Mouse (Mus musculus) activated CD4-positive, CD25-positive, alpha-beta regulatory T cell, adult 4 months (primary cell): ENCODE measurements around the gene Traf3. TPM values are rescaled to one million over a fixed set of nuclear protein-coding genes. Genes with fewer than 3 reads are reported as not detected.

Source experiments
- ATAC-seq: one replicate; pipeline ENCODE4 v1.8.0; 2017
- polyA plus RNA-seq, 2 experiments: library from polyadenylated mRNA; unstranded; fragments of 100-300 nt; shearing (Covaris generic); gene quantifications; one replicate each; pipeline ENCODE4 v1.2.1; 2017

Traf3 gene
- polyA plus RNA-seq, result 10 to 100 TPM; 14.4 to 15.5 TPM

DNA sequence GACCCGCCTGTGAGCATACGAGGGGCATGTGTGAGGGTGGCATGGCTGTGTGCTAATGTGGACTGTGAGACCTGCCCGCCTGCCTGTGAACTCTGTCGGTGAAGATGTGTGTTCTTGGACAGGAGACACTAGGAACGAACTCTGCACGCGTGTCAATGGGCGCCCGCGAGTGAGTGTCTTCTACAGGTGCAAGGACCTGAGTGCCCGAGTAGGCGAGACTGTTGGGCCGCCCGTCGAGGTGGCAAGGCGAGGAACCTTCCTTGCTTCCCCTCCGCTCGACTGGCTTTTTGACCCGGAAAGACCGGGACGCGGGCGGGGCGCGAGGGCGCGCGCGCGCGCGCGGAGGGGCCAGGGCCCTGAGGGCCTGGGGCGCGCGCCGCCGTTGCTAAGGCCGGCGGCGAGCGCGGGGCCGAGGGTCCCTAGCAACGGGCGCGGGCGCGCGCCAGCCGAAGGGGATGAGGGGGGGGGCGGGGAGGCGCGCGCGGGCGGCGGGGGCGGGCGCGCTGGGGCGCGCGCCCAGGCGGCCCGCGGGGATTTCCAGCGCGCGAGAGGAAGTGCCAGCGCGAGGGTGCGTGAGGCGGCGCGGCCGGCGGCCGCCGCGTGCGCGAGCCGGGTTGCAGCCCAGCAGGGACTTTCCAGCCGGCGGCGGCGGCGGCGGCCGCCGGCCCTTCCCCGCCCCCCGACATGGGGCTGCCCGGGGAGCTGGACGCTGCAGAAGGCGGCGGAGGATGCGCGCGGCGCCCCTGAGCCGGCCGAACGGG, at the start of gene Traf3:
Gene Traf3 (plus strand): TSS at position 540 of the 761 bp plus-strand sequence.
- peak; percentile 42 for ATAC-seq

DNA sequence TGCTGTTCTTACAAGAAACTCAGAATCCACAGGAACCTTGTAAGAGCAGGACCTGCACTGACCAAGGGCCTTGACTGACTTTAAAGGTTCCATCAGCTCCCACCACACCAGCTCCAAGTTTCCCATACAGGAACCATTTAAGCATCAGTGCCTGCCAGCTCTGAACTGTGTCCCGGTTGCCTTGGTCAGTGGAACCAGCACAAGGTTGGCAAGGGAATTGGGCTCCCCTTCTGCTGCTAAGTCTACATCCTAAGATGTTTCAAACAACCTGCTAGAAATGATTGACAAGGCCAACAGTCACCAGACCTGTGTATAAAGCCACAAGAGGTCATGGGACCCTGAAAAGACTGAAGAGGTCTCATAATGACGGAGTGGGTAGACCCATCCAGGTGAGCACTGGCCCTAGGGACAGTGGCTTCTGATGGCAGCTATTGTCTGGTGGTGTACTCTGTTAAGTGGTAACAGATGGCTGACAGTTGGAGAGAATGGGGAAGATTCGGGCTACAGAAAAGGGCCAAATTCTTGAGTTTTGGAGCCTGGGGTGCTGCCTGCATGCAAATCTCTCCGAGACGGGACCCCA, 46.6 kb upstream of the Traf3 start:
- no peak for ATAC-seq

DNA sequence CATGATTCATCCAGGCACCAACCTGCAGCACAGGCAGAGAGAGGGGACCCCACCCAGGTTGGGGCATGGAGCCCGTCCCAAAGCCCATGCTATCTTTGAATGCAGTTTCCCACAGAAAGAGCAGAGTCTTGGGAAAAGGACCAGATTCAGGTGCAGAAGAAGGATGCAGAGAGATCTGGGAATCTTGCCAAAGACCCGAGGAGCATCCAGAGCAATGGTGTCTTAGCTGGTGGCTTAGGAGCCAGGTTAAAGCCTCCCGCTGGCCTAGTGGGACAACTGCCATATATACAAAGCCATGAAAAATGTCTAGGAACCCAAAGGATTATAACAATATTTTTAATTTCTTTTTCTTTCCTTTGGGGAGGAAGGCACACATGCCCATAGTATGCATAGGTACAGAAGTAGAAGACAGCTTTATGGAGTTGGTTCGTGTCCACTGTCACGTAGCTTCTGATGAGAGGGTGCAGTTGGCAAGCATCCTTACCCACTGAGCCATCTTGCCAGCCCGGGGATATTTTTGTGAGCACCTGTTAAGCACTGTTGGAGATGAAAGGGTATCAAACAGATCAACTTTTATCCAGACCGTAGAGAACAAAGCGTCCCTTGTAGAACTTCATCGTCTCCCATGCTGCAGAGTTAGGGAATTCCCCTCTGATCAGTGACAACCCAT, 45.1 kb upstream of the Traf3 start:
- ATAC-seq, result peak; percentile 23

DNA sequence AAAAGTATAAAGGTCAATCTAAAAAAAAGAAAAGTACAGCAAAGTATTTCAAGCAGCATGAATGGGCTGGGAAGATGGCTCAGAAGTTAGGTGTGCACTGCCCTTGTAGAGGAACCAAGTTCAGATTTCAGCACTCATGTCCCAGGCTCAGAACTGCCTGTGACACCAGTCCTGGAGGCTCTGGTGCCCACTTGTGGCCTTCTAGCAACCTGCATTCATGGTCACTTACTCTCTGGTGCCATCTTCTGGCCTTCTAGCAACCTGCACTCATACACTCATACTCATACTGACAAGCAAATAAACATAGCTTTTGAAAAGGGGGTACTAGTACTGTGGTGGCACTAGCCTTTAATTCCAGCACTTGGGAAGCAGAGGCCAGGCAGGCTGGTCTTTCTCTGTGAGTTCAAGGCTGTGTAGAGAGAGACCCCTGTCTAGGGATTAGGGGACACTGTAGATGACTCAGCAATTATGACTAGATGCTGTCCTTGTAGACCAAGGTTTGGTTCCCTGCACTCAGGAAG, 43.8 kb upstream of the Traf3 start:
- no peak for ATAC-seq

DNA sequence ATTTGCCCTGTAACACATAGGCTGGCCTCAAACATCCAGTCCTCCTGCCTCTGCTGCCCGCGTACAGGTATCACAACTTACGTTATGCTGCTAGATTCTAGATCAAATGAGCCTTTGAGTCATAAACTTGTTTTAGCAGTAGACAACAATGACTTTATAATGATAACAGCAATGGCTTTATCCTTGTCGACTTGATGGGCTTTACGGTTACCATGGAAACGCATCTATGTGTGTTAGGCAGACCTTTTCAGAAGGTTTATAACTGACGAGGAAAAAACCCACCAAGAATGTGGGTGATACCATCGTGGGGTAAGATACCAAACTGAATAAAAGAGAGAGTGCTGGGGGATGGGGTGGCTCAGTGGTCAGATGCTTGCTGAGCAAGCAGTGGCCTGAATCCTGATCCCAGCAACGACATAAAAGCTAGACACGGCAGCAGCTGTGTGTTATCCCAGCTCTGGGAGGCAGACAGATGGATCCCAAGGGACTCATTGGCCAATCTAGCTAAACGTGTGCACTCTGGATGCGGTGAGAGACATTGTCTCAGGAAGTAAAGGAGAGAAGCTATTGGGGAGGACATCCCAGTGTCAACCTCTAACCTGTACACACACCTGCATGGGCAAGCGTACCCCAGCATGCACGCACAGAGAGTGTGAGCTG, 41.4 kb upstream of the Traf3 start:
- ATAC-seq, result no peak

DNA sequence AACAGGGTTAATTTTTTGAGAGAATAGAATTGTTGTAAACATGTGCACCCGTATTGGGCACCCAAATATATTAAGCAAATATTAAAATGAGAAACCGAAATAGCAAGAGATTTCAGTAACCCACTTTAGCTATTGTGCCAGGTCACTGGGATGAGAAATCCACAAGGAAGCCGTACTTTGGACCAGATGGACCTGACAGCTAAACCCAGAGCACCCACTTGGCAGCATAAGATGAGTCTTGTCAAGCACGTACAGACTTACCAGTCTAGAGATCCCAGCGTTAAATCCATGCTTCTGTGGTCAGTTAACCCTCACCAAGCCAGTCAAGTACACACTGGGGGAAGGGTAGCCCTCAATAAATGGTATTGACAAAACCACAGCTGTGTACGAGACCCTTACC, 40.5 kb upstream of the Traf3 start:
- ATAC-seq, result no peak

DNA sequence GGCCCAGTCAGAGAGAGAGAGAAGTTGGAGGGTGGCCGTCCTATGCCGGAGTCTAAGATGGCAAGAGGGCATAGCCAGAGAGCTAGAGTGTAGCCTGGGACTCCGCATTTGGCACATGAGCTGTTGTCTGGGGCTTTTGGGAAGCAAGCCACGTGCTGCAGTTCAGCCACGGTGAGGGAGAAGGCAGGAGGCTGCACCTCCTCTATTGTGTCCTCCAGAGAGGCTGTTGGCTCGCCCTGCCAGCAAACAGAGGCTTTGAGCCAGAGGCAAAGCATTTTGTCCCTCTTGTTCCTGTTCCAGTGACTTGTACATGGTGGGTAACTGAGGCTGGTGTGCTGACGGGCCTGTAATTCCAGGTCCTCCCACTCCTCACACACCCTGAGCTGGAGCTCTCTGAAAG, 32.0 kb upstream of the Traf3 start:
- no peak for ATAC-seq

DNA sequence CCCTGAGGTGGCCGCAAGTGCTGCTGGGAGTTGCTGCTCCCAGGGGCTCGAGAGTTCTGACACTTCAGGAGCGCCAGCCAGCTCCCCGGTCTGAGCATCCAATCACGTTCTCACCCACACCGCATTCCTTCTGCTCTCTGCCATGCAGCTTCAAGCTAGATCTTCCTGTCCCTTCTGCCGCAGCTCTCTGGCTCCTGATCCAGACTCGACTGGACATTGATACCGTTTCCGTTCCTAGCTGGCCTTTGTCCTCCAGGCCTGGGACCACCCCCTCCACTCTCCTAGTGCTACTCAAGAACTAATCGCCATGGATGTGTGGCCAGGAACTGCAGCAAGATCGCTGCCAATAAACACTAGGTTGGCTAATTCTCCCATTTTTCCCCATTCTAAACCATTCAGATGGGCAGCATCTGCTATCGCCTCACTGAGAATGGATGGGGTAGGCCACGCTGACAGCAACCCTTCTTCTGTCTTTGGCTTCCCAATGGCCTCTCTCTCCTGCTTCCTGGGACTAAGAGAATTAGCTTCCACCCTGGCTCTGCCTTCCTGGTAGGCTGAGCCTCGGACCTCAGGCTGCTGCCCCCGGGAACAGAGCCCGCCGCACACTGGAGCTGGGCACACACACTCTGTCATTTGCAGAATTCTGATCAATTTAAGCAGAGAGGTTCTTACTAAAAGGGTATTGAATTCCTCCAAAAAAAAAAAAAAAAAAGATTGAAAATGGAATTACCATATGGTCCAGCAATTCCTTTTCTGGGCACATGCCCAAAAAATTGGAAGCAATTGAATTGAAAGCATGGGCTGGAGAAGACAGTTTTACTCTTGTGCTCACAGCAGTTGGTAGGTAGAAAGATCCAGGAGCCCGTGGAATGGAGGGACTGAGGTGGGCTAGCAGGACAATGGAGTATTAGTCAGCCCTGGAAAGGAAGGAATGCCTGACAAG, 31.1 kb upstream of the Traf3 start:
- ATAC-seq, result no peak

DNA sequence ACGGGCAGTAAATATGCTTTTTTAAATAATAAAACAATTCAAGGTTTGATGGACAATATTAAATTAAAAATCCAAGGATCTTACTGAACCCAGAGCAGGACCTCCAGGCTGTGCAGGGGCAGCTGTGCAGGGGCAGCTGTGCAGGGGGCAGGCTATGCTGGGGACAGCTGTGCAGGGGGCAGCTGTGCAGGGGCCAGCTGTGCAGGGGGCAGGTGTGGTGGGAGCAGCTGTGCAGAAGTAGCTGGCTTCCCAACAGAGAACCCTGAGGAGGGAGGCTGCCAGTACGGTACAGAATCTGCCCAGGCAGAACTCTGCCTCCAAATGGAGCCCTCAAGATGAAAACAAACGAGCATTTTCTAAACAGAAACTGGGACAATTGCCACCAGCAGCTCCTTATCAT, 30.2 kb upstream of the Traf3 start:
- ATAC-seq, result no peak

DNA sequence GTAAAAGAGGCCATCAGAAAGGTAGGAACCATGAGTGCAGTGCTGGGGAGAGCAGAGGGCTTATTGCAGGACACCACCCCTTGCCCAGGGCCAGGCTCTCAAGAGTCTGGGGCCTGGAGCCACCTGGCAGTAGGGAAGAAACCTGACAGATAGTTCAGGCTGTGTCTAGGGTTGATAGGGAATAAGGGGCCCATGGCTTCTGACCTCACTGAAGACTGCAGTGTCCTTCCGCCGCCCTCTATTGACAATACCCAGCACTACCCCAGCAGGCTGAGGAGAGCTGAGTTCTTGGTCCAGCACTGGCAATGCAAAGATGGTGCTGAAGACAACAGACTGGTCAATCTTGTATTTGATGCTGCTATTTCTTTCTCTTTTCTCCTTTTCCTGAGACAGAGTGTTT, 29.1 kb upstream of the Traf3 start:
- ATAC-seq, result no peak

DNA sequence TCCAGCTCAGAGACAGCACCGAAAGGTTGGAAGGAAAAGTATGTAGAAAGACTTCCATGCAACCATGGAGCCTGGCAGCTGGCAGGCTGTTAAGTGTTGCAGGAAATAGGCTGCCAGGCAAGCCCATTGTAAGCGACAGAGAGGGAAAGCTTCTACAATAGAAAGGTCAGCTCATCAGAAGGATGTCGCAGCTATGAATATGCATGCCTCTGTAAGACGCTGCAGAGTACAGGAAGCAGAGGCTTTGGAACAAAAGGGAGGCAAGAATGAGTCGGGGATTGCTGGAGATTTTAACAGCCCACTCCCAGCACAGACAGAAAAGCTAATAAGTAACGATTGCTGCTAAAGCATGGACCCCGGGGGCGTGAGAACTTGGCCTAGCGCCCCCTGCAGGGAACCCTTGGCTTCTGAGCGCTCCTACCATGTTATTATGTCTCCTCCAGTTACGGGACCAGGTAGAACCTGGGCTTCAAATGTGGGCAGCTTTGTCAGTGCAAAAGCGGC, 23.1 kb upstream of the Traf3 start:
- no peak for ATAC-seq

DNA sequence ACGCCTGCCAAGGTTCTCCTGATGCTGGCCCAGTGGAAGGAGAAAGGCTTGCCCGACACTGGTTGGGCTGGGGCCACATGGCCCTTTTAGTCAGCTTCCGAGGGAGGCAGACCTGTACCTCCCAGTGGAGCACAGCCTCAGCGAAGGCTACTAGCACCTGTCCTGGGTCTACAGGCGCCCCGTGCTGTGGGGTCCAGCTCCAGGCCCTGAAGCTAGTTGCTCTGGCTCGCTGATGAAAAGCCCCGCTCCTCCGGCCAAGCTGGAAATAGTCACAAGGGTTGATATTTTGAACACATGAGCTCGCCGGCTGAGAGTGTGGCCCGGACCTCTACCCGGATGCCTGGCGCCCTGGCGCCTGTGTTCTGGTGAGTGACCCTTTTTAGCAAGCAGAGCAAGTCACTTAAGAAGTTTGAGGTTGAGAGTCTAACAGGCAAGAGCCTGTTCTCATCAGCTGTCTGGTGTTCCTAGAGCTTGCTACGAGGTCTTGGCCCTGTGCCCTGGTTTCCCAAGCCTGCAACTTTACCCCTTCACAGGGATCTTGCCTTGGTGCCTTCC, 22.6 kb upstream of the Traf3 start:
- ATAC-seq, result no peak

DNA sequence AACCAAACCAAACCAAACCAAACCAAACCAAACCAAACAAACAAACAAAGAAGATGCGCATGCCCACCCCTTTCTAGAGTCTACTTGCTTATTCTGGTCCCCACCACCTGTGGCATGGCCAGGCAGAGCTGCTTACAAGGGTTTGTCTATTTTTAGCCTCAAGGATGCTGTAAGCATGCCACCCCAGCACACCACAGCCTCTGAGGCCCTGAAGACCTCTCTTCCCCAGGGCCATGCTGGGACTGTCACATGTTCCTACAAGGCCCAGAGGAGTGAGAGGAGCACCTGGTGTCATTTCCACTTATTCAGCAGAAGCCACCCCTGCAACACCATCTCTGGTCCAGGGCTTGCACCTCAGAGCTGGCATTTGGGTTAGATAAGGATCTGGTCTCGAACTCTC, 21.6 kb upstream of the Traf3 start:
- no peak for ATAC-seq

DNA sequence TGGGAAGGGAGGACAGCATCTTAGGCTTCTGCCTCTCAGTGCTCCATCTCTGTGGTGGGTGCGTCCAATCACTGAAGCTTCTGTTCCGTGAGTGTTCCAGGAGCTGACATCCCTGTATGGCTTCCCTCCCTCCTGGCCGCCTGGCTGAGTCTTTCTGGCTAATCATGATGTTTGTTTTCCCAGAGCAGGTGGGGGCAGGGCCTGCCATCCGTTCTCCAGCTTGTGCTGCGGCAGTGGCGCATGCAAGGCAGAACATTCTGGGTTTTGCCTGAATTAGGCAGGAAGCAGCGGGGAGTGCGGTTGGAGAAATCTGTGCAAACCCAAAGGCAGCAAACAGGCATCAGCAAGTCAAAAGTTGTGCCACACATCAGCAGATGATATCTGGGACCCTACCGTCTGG, 20.9 kb upstream of the Traf3 start:
- ATAC-seq, result no peak

DNA sequence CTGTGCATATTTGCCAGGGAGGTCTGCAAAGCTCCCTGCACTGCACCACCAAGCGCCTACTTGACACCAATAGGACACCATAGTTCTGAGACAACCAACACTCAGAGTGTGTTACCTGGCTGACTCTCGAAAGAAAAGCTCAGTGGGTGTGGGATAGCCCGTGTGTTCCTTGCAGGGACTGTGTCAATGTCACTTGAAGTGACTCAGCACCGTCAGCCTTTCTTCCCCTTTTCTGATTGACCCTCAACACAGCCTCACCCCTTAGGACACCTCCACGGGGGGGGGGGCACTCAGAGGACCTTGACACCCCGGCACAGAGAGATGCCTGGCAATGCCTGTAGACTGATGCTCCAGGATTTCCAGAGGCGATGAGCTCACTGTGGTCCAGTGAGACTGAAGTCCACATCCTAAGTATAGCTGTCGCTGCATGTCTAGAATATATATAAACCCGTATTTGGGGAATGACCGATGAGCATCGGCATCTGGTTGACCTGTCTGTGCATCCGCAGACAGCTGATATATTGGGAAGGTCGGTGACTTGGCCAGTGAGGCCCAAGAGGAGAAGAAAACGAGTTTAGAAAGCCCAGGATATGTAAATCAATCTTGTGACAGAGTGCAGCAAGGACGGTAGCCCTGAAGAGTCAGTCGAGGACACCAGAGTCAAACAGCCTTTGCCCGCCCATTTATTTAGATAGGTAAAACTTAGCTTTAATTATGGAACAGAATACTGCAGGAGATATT, 16.5 kb upstream of the Traf3 start:
- ATAC-seq, result no peak

DNA sequence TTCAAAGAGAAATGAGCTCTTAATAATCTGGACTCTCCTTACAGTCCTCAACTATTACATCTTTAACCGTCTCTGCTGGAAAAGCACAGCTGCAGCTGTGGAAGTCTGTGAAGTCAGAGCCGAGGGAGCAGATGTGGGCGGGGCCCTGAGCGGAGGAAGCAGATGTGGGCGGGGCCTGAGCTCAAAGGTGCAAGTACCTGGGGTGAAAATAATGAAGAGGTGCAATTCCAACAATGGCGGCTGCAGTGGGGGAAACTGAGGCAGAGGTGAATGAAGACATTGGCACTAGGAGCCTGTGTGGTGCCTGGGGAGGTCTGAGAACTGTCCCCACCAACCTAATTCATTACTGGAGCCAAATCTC, 16.0 kb upstream of the Traf3 start:
- peak; percentile 63 for ATAC-seq

DNA sequence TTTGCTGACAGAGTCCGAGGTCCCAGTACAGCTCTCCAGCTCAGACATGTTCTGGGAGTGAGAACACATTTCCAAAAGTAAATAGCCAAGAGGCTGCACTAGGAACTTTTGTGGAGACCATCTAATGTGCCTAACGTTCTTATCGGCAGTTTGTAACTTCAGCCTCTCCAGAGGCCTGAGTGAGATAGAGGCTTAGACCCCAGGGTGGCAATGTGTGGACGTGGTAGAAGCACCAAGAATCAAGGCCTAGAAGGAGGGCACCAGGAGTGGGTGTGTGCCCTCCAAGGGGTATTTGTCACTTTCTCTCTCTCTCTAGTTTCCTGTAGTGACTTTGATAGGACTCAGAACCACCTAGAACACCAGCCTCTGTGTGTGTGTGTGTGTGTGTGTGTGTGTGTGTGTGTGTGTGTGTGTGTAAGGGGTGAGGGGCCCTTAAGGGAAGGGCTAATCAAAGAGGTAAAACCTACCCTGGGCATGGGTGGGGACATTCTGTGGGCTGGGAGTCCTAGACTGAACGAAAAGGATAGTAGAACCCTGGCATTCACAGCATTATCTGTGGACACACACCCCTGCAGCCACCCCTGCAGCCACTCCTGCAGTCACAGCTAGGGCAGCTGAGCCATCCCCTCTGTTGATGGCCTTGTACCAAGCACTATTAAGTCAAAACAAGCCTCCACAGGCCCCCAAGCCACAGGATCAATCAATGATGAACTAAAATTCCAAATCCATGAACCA, 14.6 kb upstream of the Traf3 start:
- ATAC-seq, result no peak

DNA sequence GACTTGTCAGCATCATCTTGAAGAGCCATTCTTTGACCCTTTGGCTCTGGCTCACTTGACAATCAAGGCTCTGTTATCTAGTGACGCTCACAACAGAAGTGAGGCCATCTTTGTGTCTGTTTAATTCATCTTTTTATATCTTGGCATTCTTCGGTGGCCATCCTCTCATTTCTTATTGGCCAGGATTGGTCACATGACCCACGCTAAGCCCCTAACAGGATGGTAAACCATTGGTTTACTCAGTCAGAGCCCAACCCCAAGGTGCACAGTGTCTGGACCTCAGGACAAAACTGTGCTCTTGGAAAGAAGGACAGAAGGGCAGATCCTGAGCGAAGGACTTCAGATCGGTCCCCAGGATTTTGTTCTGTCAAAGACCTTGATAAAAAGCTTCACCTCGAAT, 13.6 kb upstream of the Traf3 start:
- no peak for ATAC-seq

DNA sequence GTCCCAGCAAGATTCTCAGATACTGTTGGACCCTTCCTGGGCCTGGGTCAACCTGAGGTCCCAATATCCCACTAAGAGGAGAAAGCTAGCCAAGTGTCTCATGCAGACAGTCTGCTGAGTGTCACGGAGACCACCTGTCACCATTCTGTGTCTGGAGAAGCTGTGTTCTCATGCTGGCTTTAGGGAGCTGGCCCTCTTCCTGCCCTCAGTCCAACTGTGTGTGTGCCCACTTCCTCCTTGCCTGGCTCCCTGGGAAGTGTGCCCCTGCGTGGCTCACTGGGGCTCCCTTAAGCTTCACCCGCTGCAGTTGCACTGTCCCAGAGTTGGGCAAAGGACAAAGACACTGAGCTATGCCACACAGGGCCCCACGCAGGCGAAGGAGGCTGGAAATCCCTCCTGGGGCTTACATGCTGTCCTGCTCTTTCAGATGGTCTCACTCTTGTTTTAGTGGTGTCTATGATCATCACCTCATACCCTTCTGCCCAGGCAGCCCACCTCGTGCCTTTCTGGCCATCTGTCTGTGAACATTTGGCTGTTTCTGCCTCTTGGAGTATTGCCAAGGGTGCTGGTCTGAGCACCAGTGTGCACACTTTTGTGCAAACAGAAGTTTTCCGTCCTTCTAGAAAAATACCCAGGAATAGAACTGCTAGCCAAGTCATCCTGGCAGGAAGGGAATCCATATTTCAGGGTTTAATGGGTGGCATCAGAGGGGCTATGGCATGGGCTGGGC, 13.0 kb upstream of the Traf3 start:
- no peak for ATAC-seq

DNA sequence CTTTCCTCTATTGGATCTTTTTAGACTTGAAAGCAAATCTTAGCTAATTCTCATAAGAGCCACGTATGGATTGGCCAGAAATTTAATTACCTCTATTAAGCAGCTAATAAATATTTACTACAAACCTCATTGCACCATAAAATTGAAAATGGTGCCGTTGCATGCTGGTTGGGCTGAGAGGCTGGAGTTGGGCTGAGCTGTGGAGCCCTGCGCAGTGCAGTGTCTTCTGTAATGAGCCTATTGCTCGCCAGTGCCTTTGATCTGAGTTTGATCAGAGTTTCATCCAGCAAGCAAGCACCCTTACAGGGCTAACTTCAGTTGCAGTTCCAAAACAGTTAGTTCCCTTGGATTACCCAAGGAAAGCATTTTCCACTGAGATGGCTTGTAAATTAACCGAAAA, 12.2 kb upstream of the Traf3 start:
- ATAC-seq, result no peak
